Mouse (Mus musculus) ES-CJ7 (cell line): ENCODE measurements around the gene Ndufs3.
A peak's percentile ranks its signal among the peaks of the same experiment; 100 is the strongest.
"Not testable (repeated sequence)": the region's sequence is repeated elsewhere in the genome, so short reads cannot be mapped to it uniquely, and the experiment has no call there.

Experiments used
- DNase-seq: peaks from one replicate; pipeline ENCODE4 v3.0.0; 2011; ENCODE audit warnings: low read depth, low spot score

The Ndufs3 gene

DNA sequence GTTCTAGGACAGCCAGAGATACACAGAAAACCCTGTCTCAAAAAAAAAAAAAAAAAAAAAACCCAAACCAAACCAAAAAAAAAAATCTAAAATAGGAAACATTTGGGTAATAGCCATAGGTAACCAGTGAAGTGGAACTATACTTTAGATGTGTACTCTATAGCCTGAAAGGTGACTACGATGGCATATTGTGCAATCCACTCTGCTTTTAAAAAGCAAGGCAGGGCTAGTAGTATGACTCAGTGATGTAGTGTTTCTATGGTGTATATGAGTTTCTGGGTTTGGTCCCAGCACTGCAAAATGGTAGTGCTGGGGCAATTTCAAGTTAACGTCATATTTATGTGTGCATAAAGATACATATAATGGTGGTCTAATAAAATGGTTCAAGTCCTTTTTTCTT, 2.1 kb upstream of the Ndufs3 start:
- DNase-seq: no peak

DNA sequence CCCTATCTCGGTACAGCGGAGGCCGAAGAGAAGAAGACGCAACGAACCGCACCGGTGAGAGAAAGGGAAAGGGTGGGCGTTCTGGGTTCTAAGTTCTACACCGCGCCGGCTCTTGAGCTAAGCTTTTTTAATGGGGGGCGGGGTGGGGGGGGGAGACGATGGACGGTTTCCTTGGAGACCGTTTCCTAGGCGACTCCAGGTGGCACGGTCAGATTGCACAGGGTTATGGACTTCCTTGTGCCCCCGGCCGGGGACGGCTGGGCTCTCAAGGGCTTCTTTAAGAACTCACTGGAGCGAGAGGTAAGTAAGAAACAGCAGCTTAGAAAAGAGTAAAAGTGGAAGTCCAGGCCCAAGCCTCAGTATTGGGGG, 213 bp upstream of the Ndufs3 start:
- no peak for DNase-seq

DNA sequence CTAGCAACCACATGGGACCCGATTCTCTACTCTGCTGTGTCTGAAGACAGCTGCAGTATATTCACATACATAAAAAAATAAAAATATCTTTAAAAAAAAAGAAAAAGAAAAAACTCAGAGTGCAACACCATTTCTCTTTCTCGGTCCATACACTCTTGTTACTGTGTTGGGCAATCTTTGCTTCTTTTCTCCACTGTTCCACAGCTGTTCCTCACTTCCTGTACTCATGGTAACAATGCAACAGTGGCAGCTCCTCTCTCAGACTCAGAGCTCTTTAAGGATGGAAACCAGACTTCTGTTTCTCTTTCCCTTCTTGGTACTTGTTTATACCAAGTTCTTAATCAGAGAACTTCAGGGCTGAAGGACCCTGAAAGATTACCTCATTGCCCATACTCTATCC, 1.2 kb downstream of the Ndufs3 start:
- no peak for DNase-seq

DNA sequence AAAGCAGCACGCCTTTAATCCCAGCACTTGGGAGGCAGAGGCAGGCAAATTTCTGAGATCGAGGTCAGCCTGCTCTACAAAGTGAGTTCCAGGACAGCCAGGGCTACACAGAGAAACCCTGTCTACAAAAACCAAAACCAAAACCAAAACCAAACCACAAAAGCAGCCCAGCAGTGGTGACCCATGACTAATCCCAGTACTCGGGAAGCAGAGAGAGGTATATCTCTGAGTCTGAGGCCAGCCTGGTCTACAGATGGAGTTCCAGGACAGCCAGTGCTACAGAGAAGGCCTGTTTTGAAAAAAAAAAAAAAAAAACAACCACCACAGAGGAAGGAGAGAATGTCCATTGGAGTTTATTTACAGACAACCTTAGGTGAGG, 10.3 kb downstream of the Ndufs3 start:
- DNase-seq: not testable (repeated sequence)

GRCm38 (mm10) chr2:90893673-90894298, 10.8 kb downstream of the Ndufs3 start:
- DNase-seq: no peak

DNA sequence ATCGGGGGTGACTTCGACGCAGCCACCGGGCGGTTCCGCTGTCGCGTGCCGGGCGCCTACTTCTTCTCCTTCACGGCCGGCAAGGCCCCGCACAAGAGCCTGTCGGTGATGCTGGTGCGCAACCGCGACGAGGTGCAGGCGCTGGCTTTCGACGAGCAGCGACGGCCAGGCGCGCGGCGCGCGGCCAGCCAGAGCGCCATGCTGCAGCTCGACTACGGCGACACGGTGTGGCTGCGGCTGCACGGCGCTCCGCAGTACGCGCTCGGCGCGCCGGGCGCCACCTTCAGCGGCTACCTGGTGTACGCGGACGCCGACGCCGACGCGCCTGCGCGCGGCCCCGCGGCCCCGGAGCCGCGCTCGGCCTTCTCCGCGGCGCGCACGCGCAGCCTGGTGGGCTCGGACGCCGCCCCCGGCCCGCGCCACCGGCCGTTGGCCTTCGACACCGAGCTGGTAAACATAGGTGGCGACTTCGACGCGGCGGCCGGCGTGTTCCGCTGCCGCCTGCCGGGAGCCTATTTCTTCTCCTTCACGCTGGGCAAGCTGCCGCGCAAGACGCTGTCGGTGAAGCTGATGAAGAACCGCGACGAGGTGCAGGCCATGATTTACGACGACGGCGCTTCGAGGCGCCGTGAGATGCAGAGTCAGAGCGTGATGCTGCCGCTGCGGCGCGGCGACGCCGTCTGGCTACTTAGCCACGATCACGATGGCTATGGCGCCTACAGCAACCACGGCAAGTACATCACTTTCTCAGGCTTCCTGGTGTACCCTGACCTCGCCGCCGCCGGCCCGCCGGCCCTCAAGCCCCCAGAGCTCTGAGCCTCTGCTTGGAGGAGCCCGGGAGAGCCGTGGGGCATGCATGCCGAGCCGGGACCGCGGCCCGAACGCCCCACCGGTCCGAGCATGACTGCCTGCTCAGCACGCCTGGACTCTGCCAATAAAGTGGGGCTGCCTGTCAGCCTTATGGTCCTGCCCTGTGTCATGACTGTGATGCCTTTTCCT, 14.8 kb downstream of the Ndufs3 start:
- DNase-seq: peak; percentile 58

- DNase-seq: no peak
Measured at GRCm38 (mm10) chr2:90887627-90888026, 17.0 kb downstream of the Ndufs3 start.

GRCm38 (mm10) chr2:90886436-90886835, 18.2 kb downstream of the Ndufs3 start:
- no peak for DNase-seq

DNA sequence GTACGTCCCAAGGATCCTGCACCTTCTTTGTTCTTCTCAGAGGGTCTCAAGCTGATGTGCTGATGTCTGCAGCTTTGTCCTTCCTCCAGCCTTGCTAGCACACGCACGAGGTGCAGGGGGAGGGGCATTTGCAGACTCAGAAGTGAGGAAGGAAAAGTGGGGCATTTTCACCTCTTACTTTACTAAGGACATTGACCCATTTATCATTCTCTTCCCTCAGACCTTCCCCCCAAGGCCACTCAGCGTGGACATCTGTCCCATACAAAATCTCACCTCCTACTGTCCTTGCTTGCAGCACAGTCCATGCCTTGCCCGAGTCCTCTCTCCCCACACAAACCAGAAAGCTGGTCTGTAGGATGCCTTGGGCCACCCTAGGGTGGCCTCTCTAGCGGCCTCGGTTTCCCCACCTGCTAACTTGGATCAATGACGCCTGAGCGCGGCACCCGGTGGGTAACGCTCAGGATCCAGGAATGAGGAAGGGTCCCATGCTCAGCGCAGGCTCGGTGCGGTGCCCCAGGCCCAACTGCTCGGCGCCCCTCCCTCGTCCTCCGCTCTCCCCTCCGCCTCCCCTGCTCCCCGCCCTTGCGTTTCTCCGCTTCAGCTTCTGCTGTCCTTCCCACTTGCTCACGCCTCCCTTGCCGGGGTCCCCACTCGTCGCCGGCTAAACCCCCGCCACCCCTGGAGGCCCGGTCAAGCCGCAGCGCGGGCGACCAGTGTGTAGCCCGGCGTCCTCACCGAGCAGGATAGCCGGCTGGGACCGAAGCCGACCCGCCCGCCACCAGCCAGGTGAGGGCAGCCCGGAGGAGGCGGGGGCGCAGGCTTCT, 19.2 kb downstream of the Ndufs3 start, which contains the start of gene C1qtnf4:
TSS of gene C1qtnf4 (plus strand) at position 643 of the 824 bp plus-strand sequence.
- DNase-seq: peak; percentile 26

DNA sequence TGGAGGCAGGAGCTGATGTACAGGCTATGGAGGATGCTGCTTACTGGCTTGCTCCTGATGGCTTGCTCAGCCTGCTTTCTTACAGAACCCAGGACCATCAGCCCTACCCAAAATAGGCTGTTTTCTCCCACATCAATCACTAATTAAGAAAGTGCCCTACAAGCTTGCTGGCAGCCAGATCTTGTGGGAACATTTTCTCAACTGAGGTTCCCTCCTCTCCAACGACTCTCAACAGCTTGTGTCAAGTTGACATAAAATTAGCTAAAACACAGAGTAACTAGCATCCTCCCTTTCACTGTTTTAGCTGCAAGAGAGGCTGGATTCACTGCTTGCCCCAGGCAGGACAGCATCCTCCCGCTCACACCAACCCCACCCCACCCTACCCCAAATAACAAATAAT, 22.8 kb downstream of the Ndufs3 start:
- DNase-seq: no peak

GRCm38 (mm10) chr2:90880144-90880785, 24.4 kb downstream of the Ndufs3 start:
- no peak for DNase-seq

DNA sequence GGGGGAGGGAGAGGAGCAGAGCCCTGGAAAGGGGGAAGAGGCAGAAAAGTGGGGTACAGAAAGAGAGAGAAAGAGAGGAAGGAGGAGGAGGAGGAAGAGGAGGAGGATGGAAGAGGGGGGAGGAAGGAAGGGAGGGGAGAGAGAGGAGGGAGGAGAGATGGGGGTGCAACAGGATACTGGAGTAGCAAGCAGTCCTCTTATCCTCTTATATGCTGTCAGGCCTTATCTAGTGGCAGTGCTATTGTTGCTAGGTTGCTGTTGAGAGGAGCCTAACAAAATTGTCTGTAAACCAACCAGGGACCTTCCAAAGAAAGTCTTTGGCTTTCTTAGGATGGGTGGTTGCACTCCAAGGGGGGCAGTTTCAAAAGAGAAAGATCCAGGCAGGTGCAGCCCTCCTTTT, 25.2 kb downstream of the Ndufs3 start:
- no peak for DNase-seq

GRCm38 (mm10) chr2:90877584-90878259, 26.9 kb downstream of the Ndufs3 start:
- DNase-seq: no peak

DNA sequence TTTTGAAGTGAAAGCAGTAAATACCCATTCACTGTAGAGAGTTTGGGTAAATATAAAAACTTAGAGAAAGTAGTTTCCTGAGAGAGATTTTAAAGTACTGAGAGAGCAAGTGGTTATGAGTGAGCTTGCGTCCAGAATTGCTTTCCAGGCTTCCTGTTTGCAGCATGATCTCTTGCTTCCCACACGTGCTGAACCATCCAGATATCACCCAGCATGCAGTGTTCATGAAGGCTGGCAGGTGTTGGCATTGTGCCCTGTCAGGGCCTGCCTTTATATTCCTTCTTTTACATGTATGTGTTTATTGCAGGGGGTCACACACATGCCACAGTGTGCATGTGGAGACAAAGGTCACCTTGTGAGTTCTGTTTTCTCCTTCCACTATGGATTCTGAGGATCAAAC, 29.4 kb downstream of the Ndufs3 start:
- DNase-seq: no peak

- no peak for DNase-seq
Measured at GRCm38 (mm10) chr2:90874025-90874424, 30.6 kb downstream of the Ndufs3 start.

GRCm38 (mm10) chr2:90871180-90871961, 33.3 kb downstream of the Ndufs3 start:
- DNase-seq: no peak

- no peak for DNase-seq
Measured at GRCm38 (mm10) chr2:90870136-90870601, 34.5 kb downstream of the Ndufs3 start.

- DNase-seq: peak; percentile 72
Measured at GRCm38 (mm10) chr2:90866524-90866923, 38.1 kb downstream of the Ndufs3 start.

GRCm38 (mm10) chr2:90864184-90864583, 40.4 kb downstream of the Ndufs3 start:
- DNase-seq: no peak

DNA sequence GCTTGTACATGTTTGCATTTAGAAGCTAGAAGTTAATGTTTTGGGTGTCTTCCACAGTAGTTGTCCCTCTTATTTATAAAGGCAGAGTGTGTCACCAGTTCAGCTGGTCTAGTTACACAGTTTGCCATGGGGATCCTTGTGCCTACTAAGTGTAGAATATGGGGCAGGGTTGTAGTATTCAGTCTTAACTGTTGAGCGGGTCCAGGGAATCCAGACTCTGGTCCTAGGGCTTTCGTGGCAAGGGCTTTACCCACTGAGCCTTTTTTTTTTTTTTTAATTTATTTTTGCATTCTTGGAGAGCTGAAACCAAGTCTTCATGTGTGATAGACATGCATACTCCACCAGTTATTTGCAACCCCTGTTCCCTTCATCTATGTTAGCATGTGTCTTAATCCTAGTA, 43.1 kb downstream of the Ndufs3 start:
- DNase-seq: no peak
